Mouse (Mus musculus): ENCODE data around the gene Mmp9.

DNA sequence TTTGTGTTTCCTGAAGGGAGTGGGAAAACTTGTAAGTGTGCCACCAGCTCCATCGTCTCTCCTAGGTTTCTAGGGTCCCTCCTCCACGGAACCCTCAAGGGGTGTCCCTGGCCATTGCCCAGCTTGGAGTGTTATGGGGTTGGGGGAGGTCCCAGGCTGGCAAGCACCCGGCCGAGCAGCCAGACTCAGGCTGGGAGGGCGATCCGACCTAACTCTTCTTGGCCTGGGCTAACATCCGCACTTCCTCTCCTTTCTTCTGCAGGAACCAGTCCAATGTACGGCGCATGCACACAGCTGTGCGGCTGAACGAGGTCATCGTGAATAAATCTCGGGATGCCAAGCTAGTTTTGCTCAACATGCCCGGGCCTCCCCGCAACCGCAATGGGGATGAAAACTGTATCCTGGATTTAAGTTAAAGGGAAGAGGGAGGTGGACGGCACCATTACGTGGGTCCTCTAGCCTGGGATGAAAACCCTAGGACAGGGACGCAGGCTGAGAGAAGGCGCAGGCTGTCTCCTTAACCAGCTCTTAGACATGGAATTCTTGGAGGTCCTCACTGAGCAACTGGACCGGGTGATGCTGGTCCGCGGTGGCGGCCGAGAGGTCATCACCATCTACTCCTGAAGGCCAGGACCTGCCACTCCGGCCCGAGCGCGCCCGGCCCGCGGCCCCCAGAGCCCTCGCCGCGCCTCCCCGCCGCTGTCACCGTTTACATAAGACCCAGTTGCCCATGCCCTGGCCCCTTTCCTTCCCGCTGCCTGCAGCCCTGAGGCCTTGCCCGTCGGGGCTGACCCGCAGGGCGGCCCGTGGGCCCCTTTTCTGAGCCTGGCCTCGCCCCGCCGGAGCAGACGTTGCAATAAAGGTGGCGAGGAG is 56.5 kb downstream of the Mmp9 start:
- no peak for TF ChIP-seq CTCF (IDR thresholded peaks at IDR 0.05; ENCODE audit: low read depth, low read length)
- no peak for TF ChIP-seq TAL1 (conservative IDR thresholded peaks at IDR 0.05; ENCODE audit: low read depth, low read length)
- no peak for TF ChIP-seq GATA1 (IDR thresholded peaks at IDR 0.05; ENCODE audit: borderline replicate concordance, low read length)

Data from G1E (cell line).